Mouse (Mus musculus) embryonic facial prominence, embryonic 14.5 days (tissue): ENCODE data around the gene Tsks. TPM values are rescaled to one million over a fixed set of nuclear protein-coding genes. Genes with fewer than 3 reads are reported as not detected.
A peak's percentile ranks its signal among the peaks of the same experiment; 100 is the strongest.

ENCODE experiments used
- ATAC-seq: fragments of 200-750 bp; cut with Nextera tagmentation; 2 replicates; pipeline ENCODE4 v1.8.0; 2017; ENCODE audit warnings: low read depth, moderate number of reproducible peaks, moderate TSS enrichment
- DNase-seq: peaks from one replicate; pipeline ENCODE4 v3.0.0-alpha.2; 2015; ENCODE audit warnings: low spot score
- H3K27ac ChIP-seq: fragments of 300-500 bp; sonication (generic); replicated peaks from 2 replicates; pipeline ENCODE4 v1.5.1; 2014; ENCODE audit warnings: low read depth, mild to moderate bottlenecking, low read length, moderate library complexity
- H3K27me3 ChIP-seq: fragments of 300-500 bp; sonication (generic); replicated peaks from 2 replicates; pipeline ENCODE4 v1.6.1; 2014; ENCODE audit warnings: low read length; ENCODE audit not compliant: control insufficient read depth, insufficient read depth
- H3K36me3 ChIP-seq: fragments of 300-500 bp; sonication (generic); 2 replicates; pipeline ENCODE4 v1.6.1; 2014; ENCODE audit warnings: low read length, mixed read lengths; ENCODE audit not compliant: control insufficient read depth, insufficient read depth
- H3K4me1 ChIP-seq: fragments of 300-500 bp; sonication (generic); 2 replicates; pipeline ENCODE4 v1.6.1; 2014; ENCODE audit warnings: antibody characterized with exemption, low read length; ENCODE audit not compliant: control insufficient read depth, insufficient read depth
- H3K4me2 ChIP-seq: fragments of 300-500 bp; sonication (generic); 2 replicates; pipeline ENCODE4 v1.6.1; 2014; ENCODE audit warnings: low read depth, mild to moderate bottlenecking, low read length, moderate library complexity, mixed read lengths
- H3K4me3 ChIP-seq: fragments of 300-500 bp; sonication (generic); 2 replicates; pipeline ENCODE4 v1.5.1; 2014; ENCODE audit warnings: low read depth, mild to moderate bottlenecking, low read length
- H3K9ac ChIP-seq: fragments of 300-500 bp; sonication (generic); 2 replicates; pipeline ENCODE4 v1.6.1; 2014; ENCODE audit warnings: low read depth, mild to moderate bottlenecking, low read length, moderate library complexity, mixed read lengths
- H3K9me3 ChIP-seq: fragments of 300-500 bp; sonication (generic); 2 replicates; pipeline ENCODE4 v1.6.1; 2016; ENCODE audit warnings: low read length; ENCODE audit not compliant: control insufficient read depth
- WGBS: fragments of 180-500 bp; shearing (Covaris S2); extraction: QIAGEN DNeasy Blood & Tissue Kit; methylation state at CpG from one replicate; pipeline ENCODE4 v1.1.7; 2014; 5-methylcytosine and 5-hydroxymethylcytosine counted together
- polyA plus RNA-seq: library from polyadenylated mRNA; unstranded; fragments of >200 nt; fragmentation: Nextera tagmentation; extraction: Ambion mirVana; gene quantifications from 2 replicates; pipeline ENCODE4 v1.2.1, GENCODE M21; 2014

The Tsks gene
- polyA plus RNA-seq, 1 experiment from 2014 or later = not detected

DNA sequence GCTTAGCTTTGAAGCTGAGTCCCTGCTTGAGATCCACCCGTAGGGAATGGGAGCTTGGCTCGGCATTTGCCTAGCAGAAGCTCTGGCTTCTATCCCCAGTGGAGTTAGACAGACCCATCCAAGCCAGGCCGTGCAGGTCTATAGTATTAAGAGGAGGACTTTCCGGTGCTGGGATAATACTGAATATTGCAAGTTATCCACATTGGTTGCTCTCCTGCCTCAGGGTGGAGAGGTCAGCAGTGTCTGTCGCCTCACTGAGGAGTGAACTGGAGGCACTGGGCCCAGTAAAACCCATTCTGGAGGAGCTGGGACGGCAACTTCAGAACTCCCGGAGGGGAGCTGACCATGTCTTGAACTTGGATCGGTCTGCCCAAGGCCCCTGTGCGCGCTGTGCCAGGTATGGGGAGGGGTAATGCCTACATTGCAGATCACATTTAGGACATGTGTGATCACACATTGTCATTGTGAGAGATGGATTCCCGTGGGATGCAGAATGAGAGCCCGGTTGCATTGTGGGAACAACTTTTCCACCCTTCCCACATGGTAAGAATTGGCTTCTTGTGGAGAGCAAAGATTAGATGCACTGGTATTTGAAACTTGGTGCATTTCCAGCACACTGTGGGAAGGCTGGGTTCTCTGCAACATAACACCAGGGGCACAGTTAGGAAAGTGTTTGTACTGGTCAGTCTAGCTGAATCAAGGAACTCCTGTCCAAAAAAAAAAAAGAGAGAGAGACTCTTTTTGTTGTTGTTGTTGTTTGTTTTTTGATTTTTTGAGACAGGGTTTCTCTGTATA is 11.3 kb downstream of the Tsks start:
- H3K36me3 ChIP-seq = 0 out of 2 replicates have a peak, but pooled peaks cover 4% of the 10 kb centered on the region
- DNase-seq (peak; percentile 30), ATAC-seq (no peak)
- peaks cover 7% of the 10 kb centered on the region for H3K4me1 ChIP-seq
- H3K27me3 ChIP-seq = peaks cover 21% of the 10 kb centered on the region
- no peak overlapping the region for H3K4me2 ChIP-seq
- H3K9me3 ChIP-seq = no peaks in the 10 kb centered on the region
- 74% methylated on average over 12 of the region's 12 CpGs for WGBS
- no peak overlapping the region for H3K27ac ChIP-seq
- no peak overlapping the region for H3K9ac ChIP-seq
- no peak overlapping the region for H3K4me3 ChIP-seq

DNA sequence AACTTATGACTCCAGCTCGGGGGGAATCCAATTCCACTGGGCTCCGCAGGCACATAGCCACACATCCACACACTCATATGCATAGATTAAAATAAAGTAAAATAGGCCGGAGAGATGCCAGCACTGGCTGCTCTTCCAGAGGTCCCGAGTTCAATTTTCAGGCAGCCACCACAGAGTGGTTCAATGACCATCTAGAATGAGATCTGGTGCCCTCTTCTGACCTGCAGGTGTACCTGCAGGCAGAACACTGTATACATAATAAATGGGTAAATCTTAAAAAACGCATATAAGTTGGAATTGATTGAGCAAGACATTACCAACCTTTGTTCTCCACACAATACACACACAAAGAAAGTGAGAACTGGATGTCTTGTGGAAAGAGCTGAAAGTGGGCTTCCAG is 12.6 kb downstream of the Tsks start:
- Histone ChIP-seq H3K4me1 (peaks cover 7% of the 10 kb centered on the region), H3K4me3 (no peak overlapping the region), H3K4me2 (no peak overlapping the region), H3K27ac (no peak overlapping the region), H3K27me3 (peaks cover 13% of the 10 kb centered on the region), H3K9me3 (no peaks in the 10 kb centered on the region), H3K36me3 (peaks cover 11% of the 10 kb centered on the region; the same call in 1 of the 2 replicates), H3K9ac (no peak overlapping the region)
- no peak for ATAC-seq
- peak; percentile 22 for DNase-seq
- 52% methylated on average over 5 of the region's 5 CpGs for WGBS

DNA sequence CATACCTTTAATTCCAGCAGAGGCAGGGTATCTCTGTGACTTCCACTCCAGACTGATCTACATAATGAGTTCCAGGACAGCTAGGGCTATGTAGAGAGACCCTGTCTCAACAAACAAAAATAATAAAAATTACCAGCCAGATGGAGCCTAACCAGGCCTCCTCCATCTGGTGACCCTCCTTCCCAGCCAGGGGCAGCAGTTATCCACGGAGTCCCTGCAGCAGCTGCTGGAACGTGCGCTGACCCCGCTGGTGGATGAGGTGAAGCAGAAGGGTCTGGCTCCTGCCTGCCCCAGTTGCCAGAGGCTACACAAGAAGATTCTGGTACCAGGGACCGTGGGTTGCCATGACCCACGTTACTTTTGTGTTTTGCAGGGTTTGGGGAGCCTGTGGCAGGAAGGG is 13.3 kb downstream of the Tsks start:
- no peak overlapping the region for H3K27ac ChIP-seq
- whole genome bisulfite sequencing = 44% methylated on average over 6 of the region's 6 CpGs
- no peak for ATAC-seq

DNA sequence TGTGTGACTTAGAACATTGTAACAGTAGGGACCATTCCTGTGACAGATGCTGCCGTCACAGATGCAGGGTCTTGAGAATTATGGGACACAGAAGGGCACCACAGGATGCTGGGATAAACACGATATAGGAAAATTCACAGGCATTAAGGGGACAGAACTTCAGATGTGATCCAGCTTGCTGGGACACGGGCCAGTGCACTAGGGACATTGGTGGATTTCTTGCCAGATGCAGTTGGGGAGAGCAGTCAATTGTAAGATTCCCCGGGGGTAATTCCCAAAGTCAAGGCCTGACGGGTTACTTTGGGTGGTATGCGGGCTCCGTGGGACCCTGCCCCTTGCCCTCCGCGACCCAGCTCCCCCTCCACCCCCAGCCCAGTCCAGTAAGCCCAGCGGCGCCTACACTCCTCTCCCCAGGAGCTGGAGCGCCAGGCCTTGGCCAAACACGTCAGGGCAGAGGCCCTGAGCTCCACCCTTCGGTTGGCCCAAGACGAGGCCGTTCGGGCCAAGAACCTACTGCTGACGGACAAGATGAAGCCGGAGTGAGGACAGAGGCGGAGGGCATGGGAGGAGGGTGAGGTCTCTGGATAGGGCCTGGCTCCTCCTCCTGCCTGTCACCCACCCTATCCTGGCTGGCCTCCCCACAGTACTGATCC is 14.3 kb downstream of the Tsks start:
- WGBS = 68% methylated on average over 20 of the region's 20 CpGs
- Histone ChIP-seq H3K4me3 (no peak overlapping the region), H3K4me1 (no peaks in the 10 kb centered on the region), H3K4me2 (no peak overlapping the region), H3K36me3 (peaks cover 26% of the 10 kb centered on the region; the same call in 1 of the 2 replicates), H3K27me3 (no peaks in the 10 kb centered on the region), H3K9ac (no peak overlapping the region), H3K27ac (no peak overlapping the region), H3K9me3 (no peaks in the 10 kb centered on the region)
- ATAC-seq (no peak), DNase-seq (no peak)

More for the DNA sequence above, 13.3 kb downstream of the Tsks start:
- Histone ChIP-seq H3K4me2 (no peak overlapping the region), H3K4me1 (peaks cover 7% of the 10 kb centered on the region), H3K9ac (no peak overlapping the region), H3K4me3 (no peak overlapping the region), H3K9me3 (no peaks in the 10 kb centered on the region), H3K27me3 (peaks cover 7% of the 10 kb centered on the region), H3K36me3 (peaks cover 17% of the 10 kb centered on the region; the same call in 1 of the 2 replicates)
- no peak for DNase-seq

DNA sequence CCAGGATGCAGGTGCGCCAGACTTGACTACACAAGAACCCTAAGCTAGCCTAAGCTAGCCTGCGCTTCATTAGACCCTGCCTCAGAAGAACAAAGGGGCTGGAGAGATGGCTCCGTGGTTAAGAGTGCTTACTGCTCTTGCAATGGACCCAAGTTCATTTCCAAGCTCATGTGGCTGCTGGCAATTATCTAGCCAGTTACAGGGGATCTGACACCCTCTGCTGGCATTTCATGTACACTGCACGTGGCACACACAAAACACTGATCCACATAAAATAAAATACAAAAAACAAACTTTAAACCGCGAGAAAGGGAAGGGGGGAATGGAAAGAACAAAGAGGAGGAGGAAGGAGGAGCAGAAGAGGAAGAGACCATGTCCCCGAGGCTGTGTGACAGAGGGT is 15.2 kb downstream of the Tsks start:
- H3K9me3 ChIP-seq = no peaks in the 10 kb centered on the region
- ATAC-seq (no peak), DNase-seq (peak; percentile 63)
- H3K4me3 ChIP-seq = no peak overlapping the region
- H3K4me1 ChIP-seq = no peaks in the 10 kb centered on the region
- 49% methylated on average over 7 of the region's 7 CpGs for WGBS
- no peak overlapping the region for H3K4me2 ChIP-seq
- H3K27me3 ChIP-seq = no peaks in the 10 kb centered on the region
- H3K36me3 ChIP-seq = peaks cover 35% of the 10 kb centered on the region; the same call in 1 of the 2 replicates
- no peak overlapping the region for H3K27ac ChIP-seq
- no peak overlapping the region for H3K9ac ChIP-seq

DNA sequence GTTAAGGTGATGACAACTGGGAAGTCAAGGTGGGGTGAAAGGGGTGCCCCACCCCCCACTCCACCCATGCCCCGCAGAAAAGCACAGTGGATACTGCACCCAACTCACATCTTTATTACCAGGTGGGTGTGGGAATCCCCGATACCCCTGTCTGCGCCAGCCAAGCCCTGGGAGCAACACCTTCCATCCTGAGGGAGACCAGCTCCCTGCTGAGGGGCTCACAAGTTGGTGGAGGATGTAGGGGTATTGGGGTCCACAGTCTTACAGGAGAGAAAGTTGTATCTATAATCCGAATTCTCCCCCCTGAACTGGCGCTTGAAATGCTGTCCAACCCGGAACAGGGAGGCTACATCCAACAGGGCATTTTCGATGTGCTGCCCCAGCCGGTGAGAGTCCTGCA is 16.3 kb downstream of the Tsks start:
- no peak for DNase-seq
- no peaks in the 10 kb centered on the region for H3K27me3 ChIP-seq
- no peaks in the 10 kb centered on the region for H3K4me1 ChIP-seq
- H3K9me3 ChIP-seq = no peaks in the 10 kb centered on the region
- 83% methylated on average over 8 of the region's 8 CpGs for WGBS
- no peak for ATAC-seq
- H3K36me3 ChIP-seq = peaks cover 46% of the 10 kb centered on the region; the same call in 1 of the 2 replicates
- H3K27ac ChIP-seq = no peak overlapping the region
- H3K4me3 ChIP-seq = no peak overlapping the region
- no peak overlapping the region for H3K9ac ChIP-seq
- H3K4me2 ChIP-seq = no peak overlapping the region

DNA sequence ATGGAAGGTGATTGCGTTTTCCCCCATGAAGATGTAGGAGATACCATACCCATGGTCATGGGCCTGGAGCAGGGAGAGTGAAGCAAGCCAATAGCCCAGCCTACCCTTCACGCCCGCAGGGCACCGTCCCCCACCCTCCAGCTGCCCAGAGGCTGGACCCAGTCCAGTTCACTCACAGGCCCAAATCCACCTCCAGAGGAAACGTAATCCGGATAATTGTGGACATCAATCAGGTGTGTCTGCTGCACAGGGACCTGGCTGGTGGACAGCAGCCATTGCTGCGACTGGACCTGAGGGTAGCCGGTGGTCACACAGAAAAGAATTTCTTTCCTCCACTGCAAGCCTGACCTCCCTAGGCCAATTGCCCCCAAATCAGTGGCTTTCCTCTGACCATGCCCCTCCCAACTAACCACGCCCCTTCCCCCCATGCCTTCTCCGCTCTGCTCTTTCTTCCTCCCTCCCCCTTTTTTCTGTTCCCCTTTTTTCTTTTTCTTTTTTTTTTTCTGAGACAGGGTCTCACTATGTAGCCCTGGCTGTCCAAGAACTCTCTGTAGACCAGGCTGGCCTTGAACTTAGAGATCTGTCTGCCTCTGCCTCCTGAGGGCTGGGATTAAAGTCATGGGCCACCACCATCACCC is 17.0 kb downstream of the Tsks start:
- 86% methylated on average over 10 of the region's 10 CpGs for WGBS
- H3K9ac ChIP-seq = no peak overlapping the region
- H3K27me3 ChIP-seq = no peaks in the 10 kb centered on the region
- no peaks in the 10 kb centered on the region for H3K4me1 ChIP-seq
- H3K4me3 ChIP-seq = no peak overlapping the region
- ATAC-seq (no peak), DNase-seq (no peak)
- no peaks in the 10 kb centered on the region for H3K9me3 ChIP-seq
- H3K27ac ChIP-seq = no peak overlapping the region
- H3K4me2 ChIP-seq = no peak overlapping the region
- H3K36me3 ChIP-seq = peaks cover 52% of the 10 kb centered on the region

DNA sequence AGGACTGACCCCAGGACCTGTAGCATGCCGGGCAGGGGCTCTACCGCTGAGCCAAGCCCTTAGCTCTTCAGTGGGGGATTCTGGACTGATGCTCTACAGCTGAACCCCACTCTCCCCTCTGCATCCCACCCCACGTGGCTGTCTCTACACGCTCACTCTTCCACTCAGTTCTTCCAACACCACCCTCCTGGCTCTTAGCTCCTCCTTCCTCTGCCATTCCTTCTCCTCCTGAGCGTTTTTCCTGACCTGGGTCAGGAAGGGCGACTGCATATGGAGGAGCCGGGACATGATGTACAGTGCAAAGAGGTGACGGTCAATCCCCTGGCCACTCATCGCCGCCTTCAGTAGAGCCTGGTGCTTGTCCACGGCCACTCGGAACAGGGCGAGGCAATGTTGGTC is 17.5 kb downstream of the Tsks start:
- DNase-seq = no peak
- H3K27me3 ChIP-seq = no peaks in the 10 kb centered on the region
- H3K36me3 ChIP-seq = peaks cover 57% of the 10 kb centered on the region

More for the DNA sequence above, 17.5 kb downstream of the Tsks start:
- Histone ChIP-seq H3K4me3 (no peak overlapping the region), H3K27ac (no peak overlapping the region), H3K9me3 (no peaks in the 10 kb centered on the region), H3K4me1 (no peaks in the 10 kb centered on the region), H3K4me2 (no peak overlapping the region), H3K9ac (no peak overlapping the region)
- no peak for ATAC-seq
- 88% methylated on average over 13 of the region's 13 CpGs for WGBS
